Mouse (Mus musculus): ENCODE measurements around the gene Fnip2.

- no peak for TF ChIP-seq CTCF (IDR thresholded peaks at IDR 0.05; ENCODE audit: low read depth, low read length)
- no peak for TF ChIP-seq POLR2A (IDR thresholded peaks at IDR 0.05; ENCODE audit: insufficient read depth, low read length)
- no peak for TF ChIP-seq EP300 (IDR thresholded peaks at IDR 0.05; ENCODE audit: insufficient read depth, low read depth, low read length)
Measured at GRCm38 (mm10) chr3:79474911-79475310, 92.7 kb downstream of the Fnip2 start.
